Mouse (Mus musculus): ENCODE measurements around the gene Tmem132a.

- TF ChIP-seq EP300 (IDR thresholded peaks at IDR 0.05; ENCODE audit: insufficient read depth, low read depth, low read length) (0 out of 2 replicates have a peak, but pooled peaks have one; percentile 38), POLR2A (IDR thresholded peaks at IDR 0.05; ENCODE audit: insufficient read depth, low read length) (no peak)
Measured at GRCm38 (mm10) chr19:10821319-10821718, 48.4 kb downstream of the Tmem132a start.

All from ES-Bruce4 (cell line).